Mouse (Mus musculus): ENCODE measurements at regions not wholly inside any gene's neighbourhood (a gene's known extent, or its start where the extent isn't known, plus 50 kb on each side); places are given as distances from the start of the nearest gene placed in this dataset.
"Not testable (repeated sequence)": the region's sequence is repeated elsewhere in the genome, so short reads cannot be mapped to it uniquely, and the experiment has no call there.

GRCm38 (mm10) chr6:44010946-44011345 is 344.9 kb upstream of the Tpk1 start:
- peak in 1 of 2 experiments; percentile 40 for DNase-seq (ENCODE audit: low spot score in 2 of 2)

GRCm38 (mm10) chr6:44007196-44007595 is 341.1 kb upstream of the Tpk1 start:
- DNase-seq (ENCODE audit: low spot score in 2 of 2) = not testable (repeated sequence)

Data from left cerebral cortex, adult 9 months (tissue).